Mouse (Mus musculus) ES-CJ7 (cell line): ENCODE measurements around the gene Gm10518.

Experiments used
- DNase-seq: peaks from one replicate; pipeline ENCODE4 v3.0.0; 2011; ENCODE audit warnings: low read depth, low spot score

Gene Gm10518

DNA sequence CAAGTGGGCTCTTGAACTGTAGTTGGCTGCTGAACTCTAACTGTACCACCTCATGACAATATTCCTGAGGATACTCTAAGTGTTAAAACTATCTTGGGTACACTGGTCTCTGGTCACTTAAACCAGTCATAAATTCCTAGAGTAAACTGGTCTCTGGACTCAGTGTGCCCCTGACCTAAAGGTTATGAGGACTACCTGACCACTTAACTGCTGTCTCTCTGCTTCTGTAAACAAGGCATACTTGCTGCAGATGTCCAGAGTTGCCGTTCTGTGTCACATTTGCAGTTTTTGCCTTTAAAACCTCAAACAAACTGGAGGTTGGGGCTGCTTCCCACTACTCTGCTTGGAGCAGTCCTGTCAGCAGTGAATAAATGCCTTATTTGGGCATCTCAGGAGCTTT is 30.4 kb downstream of the Gm10518 start:
- DNase-seq: no peak

DNA sequence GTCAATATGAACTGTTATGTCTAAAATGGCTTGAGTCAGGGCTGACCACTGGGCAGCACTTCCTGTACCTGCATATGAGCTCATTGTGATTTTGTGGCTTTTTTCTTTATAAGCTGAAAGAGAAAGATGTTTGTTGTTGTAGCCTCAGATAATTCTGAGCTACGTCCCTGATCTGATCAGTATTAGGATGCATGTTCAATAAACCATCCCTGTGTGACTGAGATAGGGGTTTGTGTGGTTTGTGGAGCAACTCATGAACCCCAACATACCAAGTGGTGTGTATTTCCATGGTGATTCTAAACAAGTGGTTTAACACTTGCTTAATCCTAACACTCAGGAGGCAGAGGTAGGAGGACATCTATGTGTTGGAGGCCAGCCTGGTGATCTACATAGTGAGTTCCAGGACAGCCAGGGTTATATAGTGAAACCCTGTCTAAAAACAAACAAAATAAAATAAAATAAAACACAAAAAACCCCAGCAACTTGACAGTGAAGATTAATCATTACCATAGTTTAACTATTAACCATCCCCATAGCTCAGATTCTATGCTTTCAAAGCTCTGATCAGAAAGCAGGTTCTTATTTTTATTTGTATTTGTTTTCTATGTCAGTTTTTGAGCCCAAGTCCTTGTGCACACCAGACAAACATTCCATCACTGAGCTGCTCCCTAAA is 32.7 kb downstream of the Gm10518 start:
- DNase-seq: no peak

DNA sequence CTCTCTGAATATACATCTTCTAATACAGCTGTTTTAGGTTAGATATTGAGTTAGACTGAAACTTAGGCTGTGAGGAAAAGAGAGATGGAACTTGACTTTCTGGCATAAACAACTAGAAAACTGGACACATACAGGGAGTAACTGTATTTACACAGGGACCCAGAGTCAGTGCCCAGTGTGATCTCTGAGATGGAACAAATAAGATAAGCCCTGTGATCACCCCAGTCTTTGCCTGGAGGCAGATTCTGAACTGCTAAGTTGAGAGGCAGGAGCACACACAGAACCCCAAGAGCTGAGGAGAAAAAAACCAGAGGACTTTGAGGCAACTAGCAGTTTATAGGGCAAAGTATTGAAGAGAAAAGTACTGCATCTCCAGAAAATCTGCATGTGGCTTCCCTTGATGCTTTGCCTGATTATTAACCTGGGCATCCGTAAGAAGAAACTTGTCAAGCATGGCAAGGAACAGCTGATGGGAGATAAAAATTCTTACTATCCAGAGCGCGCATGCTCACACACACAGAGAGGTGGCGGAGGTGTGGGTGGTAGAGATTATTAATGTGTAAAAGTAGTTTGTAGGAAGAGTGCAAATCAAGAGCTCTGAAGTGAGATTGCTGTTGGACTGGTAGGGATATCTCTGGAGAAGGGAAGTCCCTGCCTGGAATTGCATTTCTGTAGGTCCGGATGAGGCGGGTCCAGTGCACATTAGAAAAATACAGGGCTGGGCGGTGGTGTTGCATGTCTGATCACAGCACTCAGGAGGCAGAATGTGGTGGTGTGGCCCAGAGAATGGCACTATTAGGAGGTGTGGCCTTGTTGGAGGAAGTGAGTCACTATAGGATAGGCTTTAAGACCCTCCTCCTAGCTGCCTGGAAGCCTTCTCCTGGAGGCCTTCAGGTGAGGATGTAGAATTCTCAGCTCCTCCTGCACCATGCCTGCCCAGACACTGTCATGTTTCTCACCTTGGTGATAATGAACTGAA is 33.5 kb downstream of the Gm10518 start:
- DNase-seq: peak; percentile 60

DNA sequence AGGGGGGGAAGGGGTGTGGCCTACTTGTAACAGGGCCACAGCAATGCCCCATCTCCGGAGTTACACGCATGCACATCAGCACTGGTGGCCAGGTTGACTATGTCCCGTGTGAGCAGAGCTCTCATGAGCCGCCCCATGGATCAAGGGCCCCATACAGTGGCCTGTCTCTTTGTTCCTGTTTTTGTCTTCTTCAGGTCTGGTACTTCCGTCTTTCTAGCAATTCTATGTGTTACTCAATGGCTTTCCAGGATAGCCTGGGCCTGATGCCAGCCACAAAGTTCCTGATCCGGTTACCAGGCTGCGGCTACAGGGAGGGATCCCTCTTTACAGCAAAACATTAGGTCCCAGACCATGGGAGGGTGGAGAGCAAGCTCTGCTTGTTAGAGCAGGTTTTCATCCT is 39.4 kb downstream of the Gm10518 start:
- no peak for DNase-seq

DNA sequence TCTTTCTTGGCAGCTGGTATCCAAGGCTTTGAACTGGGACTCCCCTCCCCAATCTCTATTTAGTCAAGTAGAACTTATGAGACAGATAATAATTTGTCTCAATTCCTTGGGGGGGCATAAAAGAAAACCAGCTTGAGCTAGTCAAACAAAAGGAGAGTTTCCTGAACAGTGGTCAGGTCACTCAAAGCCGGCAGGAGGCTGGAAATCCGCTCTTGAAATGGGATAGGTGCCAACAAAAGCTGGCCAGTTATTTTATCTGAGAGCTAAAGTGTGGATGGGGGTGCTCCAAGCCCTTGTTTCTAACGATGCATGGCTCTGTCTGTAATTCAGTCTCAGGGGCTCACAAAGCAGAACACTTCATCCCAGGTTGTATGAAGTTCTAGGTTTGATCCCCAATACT is 40.8 kb downstream of the Gm10518 start:
- no peak for DNase-seq

DNA sequence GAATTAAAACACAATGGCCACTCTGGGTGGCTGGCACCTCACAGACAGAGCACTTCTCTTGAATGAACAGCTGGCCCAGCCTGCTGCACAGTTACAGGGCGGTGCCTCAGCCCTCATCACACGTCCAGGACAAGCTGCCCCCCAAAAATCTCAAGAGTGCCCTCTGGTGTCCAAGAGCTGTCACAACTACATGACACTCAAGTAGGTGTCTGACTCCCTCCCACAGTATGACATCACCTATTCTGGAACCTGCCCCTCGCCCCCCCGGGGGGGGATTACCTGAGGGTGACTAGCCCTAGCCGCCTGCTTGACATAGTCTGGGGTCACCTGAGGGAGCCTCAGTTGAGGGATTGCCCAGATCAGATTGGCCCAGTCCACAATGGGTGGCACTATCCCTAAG is 41.7 kb downstream of the Gm10518 start:
- DNase-seq: peak; percentile 92

DNA sequence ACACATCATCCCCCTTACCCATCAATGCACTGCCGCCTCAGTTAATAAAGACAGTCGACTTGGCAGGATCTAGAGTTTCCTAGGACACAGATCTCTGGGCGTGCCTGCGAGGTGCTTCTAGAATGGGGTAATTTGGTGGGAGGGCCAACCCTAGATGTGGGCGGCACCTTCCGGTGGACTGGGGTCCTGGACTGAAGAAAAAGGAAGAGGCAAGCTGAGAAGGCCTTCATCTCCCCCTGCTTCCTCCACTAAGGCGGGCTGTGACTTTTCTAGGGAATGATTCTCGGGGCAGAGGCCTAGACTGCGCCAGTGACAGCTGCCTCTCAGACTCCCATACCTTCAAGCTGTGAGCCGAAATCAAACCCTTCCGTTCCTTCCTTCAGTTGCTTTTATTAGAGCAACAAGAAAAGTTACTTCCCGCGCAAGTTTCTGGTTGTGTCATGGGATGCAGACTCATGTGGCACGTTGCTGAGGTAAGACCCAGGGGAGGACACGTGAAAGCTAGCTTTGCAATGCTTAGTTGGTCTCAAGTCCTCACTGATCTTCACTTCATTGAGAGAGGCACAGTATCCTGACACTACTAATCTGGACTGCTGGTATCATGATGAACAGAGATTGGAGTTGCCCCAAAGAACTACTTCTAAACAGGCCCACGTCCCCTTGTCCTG is 42.8 kb downstream of the Gm10518 start:
- DNase-seq: peak; percentile 51

DNA sequence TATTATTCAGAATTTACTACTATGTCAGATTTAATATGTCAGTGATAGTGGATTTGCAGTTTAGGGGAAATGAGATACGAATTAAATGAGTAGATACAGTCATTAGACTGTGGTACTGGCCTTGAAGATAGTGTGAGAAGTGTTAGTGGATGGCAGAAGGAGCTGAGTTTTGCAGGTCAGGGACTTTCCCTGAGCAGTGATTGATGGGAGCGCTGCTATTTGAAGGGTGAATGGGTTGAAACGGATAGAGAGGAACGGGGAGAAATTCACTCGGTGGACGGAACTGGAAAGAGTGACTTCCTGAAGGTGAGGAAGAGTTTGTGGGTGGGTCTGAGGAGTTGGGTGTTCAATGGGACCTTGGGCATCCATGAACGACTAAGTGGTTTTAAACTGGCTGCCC is 44.0 kb downstream of the Gm10518 start:
- no peak for DNase-seq

DNA sequence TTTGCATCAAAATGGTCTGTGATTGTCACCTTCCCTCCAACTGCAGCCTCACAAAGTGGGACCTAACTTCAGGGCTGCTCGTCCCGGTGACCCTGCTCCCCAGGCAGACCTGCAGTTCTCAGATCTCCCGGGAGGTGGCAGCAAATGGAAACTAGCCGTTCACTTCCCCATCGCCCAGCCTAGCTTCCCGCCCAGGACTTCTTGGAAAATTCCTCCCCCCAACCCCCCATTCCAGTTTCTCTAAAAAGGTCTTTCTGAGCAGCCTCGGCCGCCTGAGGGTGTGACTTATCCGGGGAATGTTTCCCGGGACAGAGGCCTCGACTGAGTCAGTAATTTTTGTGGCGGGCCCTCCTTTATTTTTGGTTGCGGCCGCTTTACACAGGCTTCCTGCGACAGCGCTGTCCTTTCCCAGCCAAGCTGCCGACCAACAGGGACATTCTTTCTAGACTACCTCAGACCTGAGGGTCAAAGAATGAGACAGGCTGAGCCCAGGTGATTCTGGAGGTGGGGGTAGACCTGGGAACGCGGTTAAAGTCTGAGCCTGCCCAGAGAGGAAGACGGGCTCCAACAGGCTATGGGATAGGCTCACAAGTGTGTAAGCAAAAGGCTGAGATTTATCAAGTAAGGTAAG is 44.7 kb downstream of the Gm10518 start:
- peak; percentile 89 for DNase-seq

DNA sequence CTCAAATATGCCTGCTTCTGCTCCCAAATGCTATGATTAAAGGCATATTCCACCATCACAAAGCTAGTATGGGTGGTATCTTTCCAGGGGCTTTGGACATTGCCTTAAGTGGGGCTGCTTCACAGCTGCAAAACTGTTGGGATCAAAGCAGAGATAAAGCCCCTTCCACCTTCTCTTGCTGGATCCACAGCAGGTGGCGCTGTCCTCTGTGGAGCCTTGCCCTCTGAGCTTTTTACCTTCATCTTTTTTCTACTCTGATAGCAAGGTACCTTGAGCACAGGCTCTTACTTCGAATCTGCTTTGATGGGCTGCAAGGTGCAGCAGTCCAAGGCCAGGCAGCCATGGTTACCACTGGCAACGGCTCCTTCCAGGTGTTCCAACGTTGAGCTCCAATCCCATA is 50.2 kb downstream of the Gm10518 start:
- DNase-seq: peak; percentile 74
